Mouse (Mus musculus): Measurements from ENCODE around the gene Kcns1.

- TF ChIP-seq CTCF (IDR thresholded peaks at IDR 0.05; ENCODE audit: low read depth) (no peak), EP300 (IDR thresholded peaks at IDR 0.05; ENCODE audit: low read depth) (no peak)
These were observed 2.5 kb upstream of the Kcns1 start for GRCm38 (mm10) chr2:164173394-164173793.

All from heart, postnatal 0 days (tissue).